14 mouse cellular contexts compared by ENCODE assay signal in the genomic region with DNA sequence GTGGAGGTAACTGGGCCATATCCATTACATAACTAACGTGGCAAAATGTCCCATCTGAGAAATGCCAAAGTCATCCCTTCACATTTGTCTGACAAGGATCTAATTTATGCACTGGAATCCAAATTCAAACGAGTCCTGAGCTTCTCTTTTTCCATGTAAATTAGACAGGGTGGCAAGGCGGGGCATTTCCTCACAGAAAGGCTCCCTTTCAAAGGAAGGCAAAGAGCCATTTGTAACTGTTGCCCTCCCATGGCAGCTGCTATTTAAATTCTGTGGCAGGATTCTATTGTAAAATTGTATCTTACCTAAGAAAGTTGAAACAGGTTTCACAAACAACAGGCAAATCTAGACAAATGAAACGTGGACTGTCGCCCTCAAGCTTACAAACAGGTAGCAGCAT.
"Had no signal": no experiment of that assay in that cellular context is flagged by ENCODE, and none has a peak within 500 bp of the region (broad histone marks: within the 10 kb centered on the region; RNA-seq: fewer than 3 reads in every experiment).

No protein-coding gene starts in this region.

- H3K4me3 ChIP-seq: kidney, embryonic 15.5 days; limb, embryonic 10.5 days; liver, embryonic 15.5 days; midbrain, embryonic 15.5 days had no signal

- H3K9ac ChIP-seq: kidney, embryonic 15.5 days; liver, embryonic 15.5 days; midbrain, embryonic 15.5 days had no signal

- H3K27me3 ChIP-seq: kidney, embryonic 15.5 days; midbrain, embryonic 15.5 days had no signal

- ATAC-seq: lung, postnatal 0 days; midbrain, embryonic 15.5 days had no signal

- H3K27ac ChIP-seq: kidney, embryonic 15.5 days; limb, embryonic 10.5 days; liver, embryonic 15.5 days; midbrain, embryonic 15.5 days had no signal

- H3K4me1 ChIP-seq: kidney, embryonic 15.5 days; limb, embryonic 10.5 days had no signal

- H3K36me3 ChIP-seq: kidney, embryonic 15.5 days; limb, embryonic 10.5 days; liver, embryonic 15.5 days; midbrain, embryonic 15.5 days had no signal

- DNase-seq: kidney, postnatal 14 days; lung, adult 2 months; lung, postnatal 36 days; retina, postnatal 1 day; right cerebral cortex, postnatal 4 days; spleen, adult 18-20 months; thymus, adult 18-20 months; thymus, postnatal 25 days had no signal

- H3K9me3 ChIP-seq: kidney, embryonic 15.5 days; limb, embryonic 10.5 days; liver, embryonic 15.5 days; midbrain, embryonic 15.5 days had no signal

- H3K4me2 ChIP-seq: kidney, embryonic 15.5 days; liver, embryonic 11.5 days; liver, embryonic 15.5 days; midbrain, embryonic 15.5 days had no signal
